Mouse (Mus musculus): ENCODE data around the gene Tex35. TPM values are rescaled to one million over a fixed set of nuclear protein-coding genes. Genes with fewer than 3 reads are reported as not detected.
A peak's percentile ranks its signal among the peaks of the same experiment; 100 is the strongest.

Tex35 gene
- polyA plus RNA-seq, 1 experiment from 2014 or later, result not detected

DNA sequence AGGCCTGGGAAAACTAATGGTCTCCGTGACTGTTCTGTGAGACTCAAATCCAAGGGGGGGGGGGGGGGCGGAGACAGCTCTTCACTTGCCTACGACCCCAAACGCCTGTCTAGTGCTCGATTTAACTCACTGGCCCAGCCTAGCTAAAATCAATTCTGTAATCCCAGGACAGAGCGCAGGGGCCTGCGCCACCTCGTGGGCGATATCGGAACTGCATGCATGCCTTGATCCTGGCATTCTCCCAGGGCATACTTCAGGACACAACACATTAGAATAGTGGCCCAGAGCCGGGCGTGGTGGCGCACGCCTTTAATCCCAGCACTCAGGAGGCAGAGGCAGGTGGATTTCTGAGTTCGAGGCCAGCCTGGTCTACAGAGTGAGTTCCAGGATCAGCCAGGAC, 32.2 kb downstream of the Tex35 start:
- peak; percentile 47 for ATAC-seq
- no peak overlapping the region for H3K4me3 ChIP-seq (ENCODE audit: low read length)
- WGBS, result 3% methylated on average over 14 of the region's 15 CpGs
- no peak overlapping the region for H3K4me2 ChIP-seq (ENCODE audit: low read depth, low read length)
- H3K9ac ChIP-seq (ENCODE audit: low read depth, low read length), result no peak overlapping the region
- H3K9me3 ChIP-seq (ENCODE audit: control insufficient read depth, low read length), result no peaks in the 10 kb centered on the region
- no peaks in the 10 kb centered on the region for H3K27me3 ChIP-seq (replicated peaks; ENCODE audit: control insufficient read depth, insufficient read depth, low read length)
- no peak overlapping the region for H3K27ac ChIP-seq (ENCODE audit: low read length)
- H3K4me1 ChIP-seq (ENCODE audit: control insufficient read depth, insufficient read depth, low read length), result peaks cover 17% of the 10 kb centered on the region; the same call in 1 of the 2 replicates
- no peaks in the 10 kb centered on the region for H3K36me3 ChIP-seq (ENCODE audit: control insufficient read depth, insufficient read depth, low read length)

- no peak overlapping the region for H3K4me3 ChIP-seq (ENCODE audit: low read length)
- no peaks in the 10 kb centered on the region for H3K9me3 ChIP-seq (ENCODE audit: control insufficient read depth, low read length)
- H3K4me2 ChIP-seq (ENCODE audit: low read depth, low read length), result no peak overlapping the region
- no peak for ATAC-seq
- no peaks in the 10 kb centered on the region for H3K27me3 ChIP-seq (replicated peaks; ENCODE audit: control insufficient read depth, insufficient read depth, low read length)
- no peak overlapping the region for H3K9ac ChIP-seq (ENCODE audit: low read depth, low read length)
- no peak overlapping the region for H3K27ac ChIP-seq (ENCODE audit: low read length)
- 67% methylated on average over 7 of the region's 7 CpGs for WGBS
- no peaks in the 10 kb centered on the region for H3K36me3 ChIP-seq (ENCODE audit: control insufficient read depth, insufficient read depth, low read length)
- peaks cover 12% of the 10 kb centered on the region; the same call in 1 of the 2 replicates for H3K4me1 ChIP-seq (ENCODE audit: control insufficient read depth, insufficient read depth, low read length)
These were observed 33.5 kb downstream of the Tex35 start for GRCm38 (mm10) chr1:157074937-157075336.

- Histone ChIP-seq H3K9ac (ENCODE audit: low read depth, low read length) (no peak overlapping the region), H3K4me1 (ENCODE audit: control insufficient read depth, insufficient read depth, low read length) (peaks cover 9% of the 10 kb centered on the region; the same call in 1 of the 2 replicates), H3K4me2 (ENCODE audit: low read depth, low read length) (no peak overlapping the region), H3K36me3 (ENCODE audit: control insufficient read depth, insufficient read depth, low read length) (no peaks in the 10 kb centered on the region), H3K27me3 (replicated peaks; ENCODE audit: control insufficient read depth, insufficient read depth, low read length) (no peaks in the 10 kb centered on the region), H3K4me3 (ENCODE audit: low read length) (no peak overlapping the region), H3K9me3 (ENCODE audit: control insufficient read depth, low read length) (no peaks in the 10 kb centered on the region), H3K27ac (ENCODE audit: low read length) (no peak overlapping the region)
- no peak for ATAC-seq
- 87% methylated on average over 6 of the region's 6 CpGs for WGBS
These were observed 34.1 kb downstream of the Tex35 start for GRCm38 (mm10) chr1:157074371-157074770.

- WGBS, result 15% methylated on average over 4 of the region's 4 CpGs
- Histone ChIP-seq H3K4me2 (ENCODE audit: low read depth, low read length) (no peak overlapping the region), H3K4me1 (ENCODE audit: control insufficient read depth, insufficient read depth, low read length) (peaks cover 9% of the 10 kb centered on the region; the same call in 1 of the 2 replicates), H3K27me3 (replicated peaks; ENCODE audit: control insufficient read depth, insufficient read depth, low read length) (no peaks in the 10 kb centered on the region), H3K4me3 (ENCODE audit: low read length) (no peak overlapping the region), H3K9me3 (ENCODE audit: control insufficient read depth, low read length) (no peaks in the 10 kb centered on the region), H3K27ac (ENCODE audit: low read length) (no peak overlapping the region), H3K9ac (ENCODE audit: low read depth, low read length) (no peak overlapping the region), H3K36me3 (ENCODE audit: control insufficient read depth, insufficient read depth, low read length) (no peaks in the 10 kb centered on the region)
- ATAC-seq, result peak; percentile 68
These were observed 34.9 kb downstream of the Tex35 start for GRCm38 (mm10) chr1:157073592-157073991.

GRCm38 (mm10) chr1:157069181-157069828, 39.2 kb downstream of the Tex35 start:
- no peak for ATAC-seq
- Histone ChIP-seq H3K27me3 (replicated peaks; ENCODE audit: control insufficient read depth, insufficient read depth, low read length) (no peaks in the 10 kb centered on the region), H3K4me2 (ENCODE audit: low read depth, low read length) (no peak overlapping the region), H3K4me3 (ENCODE audit: low read length) (no peak overlapping the region), H3K4me1 (ENCODE audit: control insufficient read depth, insufficient read depth, low read length) (no peaks in the 10 kb centered on the region; the same call in 1 of the 2 replicates), H3K36me3 (ENCODE audit: control insufficient read depth, insufficient read depth, low read length) (no peaks in the 10 kb centered on the region), H3K9me3 (ENCODE audit: control insufficient read depth, low read length) (no peaks in the 10 kb centered on the region), H3K9ac (ENCODE audit: low read depth, low read length) (no peak overlapping the region), H3K27ac (ENCODE audit: low read length) (no peak overlapping the region)
- 83% methylated on average over 15 of the region's 15 CpGs for WGBS

GRCm38 (mm10) chr1:157068316-157068715, 40.2 kb downstream of the Tex35 start:
- Histone ChIP-seq H3K9ac (ENCODE audit: low read depth, low read length) (no peak overlapping the region), H3K4me2 (ENCODE audit: low read depth, low read length) (no peak overlapping the region), H3K9me3 (ENCODE audit: control insufficient read depth, low read length) (no peaks in the 10 kb centered on the region), H3K36me3 (ENCODE audit: control insufficient read depth, insufficient read depth, low read length) (no peaks in the 10 kb centered on the region), H3K27ac (ENCODE audit: low read length) (no peak overlapping the region), H3K27me3 (replicated peaks; ENCODE audit: control insufficient read depth, insufficient read depth, low read length) (no peaks in the 10 kb centered on the region), H3K4me3 (ENCODE audit: low read length) (no peak overlapping the region), H3K4me1 (ENCODE audit: control insufficient read depth, insufficient read depth, low read length) (no peaks in the 10 kb centered on the region; the same call in 1 of the 2 replicates)
- ATAC-seq, result no peak

GRCm38 (mm10) chr1:157065819-157066730, 42.4 kb downstream of the Tex35 start:
- 82% methylated on average over 12 of the region's 12 CpGs for WGBS
- Histone ChIP-seq H3K4me3 (ENCODE audit: low read length) (no peak overlapping the region), H3K4me2 (ENCODE audit: low read depth, low read length) (no peak overlapping the region), H3K9ac (ENCODE audit: low read depth, low read length) (no peak overlapping the region), H3K36me3 (ENCODE audit: control insufficient read depth, insufficient read depth, low read length) (no peaks in the 10 kb centered on the region), H3K27ac (ENCODE audit: low read length) (no peak overlapping the region), H3K4me1 (ENCODE audit: control insufficient read depth, insufficient read depth, low read length) (no peaks in the 10 kb centered on the region), H3K9me3 (ENCODE audit: control insufficient read depth, low read length) (no peaks in the 10 kb centered on the region), H3K27me3 (replicated peaks; ENCODE audit: control insufficient read depth, insufficient read depth, low read length) (no peaks in the 10 kb centered on the region)
- ATAC-seq, result no peak

GRCm38 (mm10) chr1:157063318-157064115, 45.0 kb downstream of the Tex35 start:
- no peaks in the 10 kb centered on the region for H3K36me3 ChIP-seq (ENCODE audit: control insufficient read depth, insufficient read depth, low read length)
- WGBS, result 54% methylated on average over 13 of the region's 13 CpGs
- no peak for ATAC-seq

DNA sequence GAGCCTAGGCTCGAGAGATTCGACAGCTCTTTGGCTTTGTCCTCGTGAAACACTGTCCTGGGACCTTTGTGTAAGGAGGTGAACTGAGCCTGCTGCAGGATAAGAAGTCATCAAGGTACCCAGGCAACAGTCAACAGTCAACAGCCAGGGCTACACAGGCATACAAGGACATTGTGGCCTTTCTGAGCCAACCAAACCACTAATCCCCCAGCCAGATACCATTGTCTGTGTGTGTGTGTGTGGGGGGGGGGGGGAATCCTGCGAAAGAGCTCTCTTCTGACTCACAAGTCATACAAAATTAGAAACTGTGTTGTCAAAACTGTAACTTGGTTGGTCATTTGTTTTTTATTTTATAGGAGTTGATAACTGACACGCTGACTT, 46.0 kb downstream of the Tex35 start:
- Histone ChIP-seq H3K9me3 (ENCODE audit: control insufficient read depth, low read length) (no peaks in the 10 kb centered on the region), H3K27ac (ENCODE audit: low read length) (no peak overlapping the region), H3K27me3 (replicated peaks; ENCODE audit: control insufficient read depth, insufficient read depth, low read length) (no peaks in the 10 kb centered on the region), H3K4me2 (ENCODE audit: low read depth, low read length) (no peak overlapping the region), H3K36me3 (ENCODE audit: control insufficient read depth, insufficient read depth, low read length) (no peaks in the 10 kb centered on the region), H3K4me1 (ENCODE audit: control insufficient read depth, insufficient read depth, low read length) (no peaks in the 10 kb centered on the region), H3K4me3 (ENCODE audit: low read length) (no peak overlapping the region), H3K9ac (ENCODE audit: low read depth, low read length) (no peak overlapping the region)
- no peak for ATAC-seq
- WGBS, result 70% methylated on average over 5 of the region's 5 CpGs

More at GRCm38 (mm10) chr1:157063318-157064115, 45.0 kb downstream of the Tex35 start:
- Histone ChIP-seq H3K27ac (ENCODE audit: low read length) (no peak overlapping the region), H3K4me1 (ENCODE audit: control insufficient read depth, insufficient read depth, low read length) (no peaks in the 10 kb centered on the region), H3K9me3 (ENCODE audit: control insufficient read depth, low read length) (no peaks in the 10 kb centered on the region), H3K27me3 (replicated peaks; ENCODE audit: control insufficient read depth, insufficient read depth, low read length) (no peaks in the 10 kb centered on the region), H3K4me3 (ENCODE audit: low read length) (no peak overlapping the region), H3K9ac (ENCODE audit: low read depth, low read length) (no peak overlapping the region), H3K4me2 (ENCODE audit: low read depth, low read length) (no peak overlapping the region)
